Mouse (Mus musculus) left cerebral cortex, adult 11 months (tissue): Measurements from ENCODE around the gene Grin3a.
A peak's percentile ranks its signal among the peaks of the same experiment; 100 is the strongest.

Source experiments
- DNase-seq: peaks from one replicate; pipeline ENCODE4 v3.0.0; 2022; ENCODE audit warnings: low spot score

The Grin3a gene

DNA sequence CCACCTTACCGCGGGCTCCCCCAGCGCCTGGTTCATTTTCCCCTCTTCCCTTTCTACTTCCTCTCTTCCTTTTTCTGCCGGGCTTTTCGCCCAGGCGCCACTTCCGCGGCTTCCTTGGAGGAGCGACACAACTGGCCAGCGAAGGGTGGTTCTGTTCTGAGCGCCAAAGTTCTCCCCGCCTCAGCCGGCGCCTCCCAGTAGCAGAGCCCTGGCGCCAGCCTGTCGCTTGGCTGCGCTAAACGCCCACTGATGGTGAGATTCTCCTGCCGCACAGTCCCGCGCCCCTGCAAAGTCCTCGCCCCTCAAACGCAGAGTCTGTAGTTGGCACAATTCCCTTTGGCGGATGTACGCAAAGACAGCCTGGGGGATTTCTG, at the start of gene Grin3a:
Grin3a (minus strand) TSS at position 133 of the 374 bp plus-strand sequence.
- DNase-seq, result peak; percentile 40

DNA sequence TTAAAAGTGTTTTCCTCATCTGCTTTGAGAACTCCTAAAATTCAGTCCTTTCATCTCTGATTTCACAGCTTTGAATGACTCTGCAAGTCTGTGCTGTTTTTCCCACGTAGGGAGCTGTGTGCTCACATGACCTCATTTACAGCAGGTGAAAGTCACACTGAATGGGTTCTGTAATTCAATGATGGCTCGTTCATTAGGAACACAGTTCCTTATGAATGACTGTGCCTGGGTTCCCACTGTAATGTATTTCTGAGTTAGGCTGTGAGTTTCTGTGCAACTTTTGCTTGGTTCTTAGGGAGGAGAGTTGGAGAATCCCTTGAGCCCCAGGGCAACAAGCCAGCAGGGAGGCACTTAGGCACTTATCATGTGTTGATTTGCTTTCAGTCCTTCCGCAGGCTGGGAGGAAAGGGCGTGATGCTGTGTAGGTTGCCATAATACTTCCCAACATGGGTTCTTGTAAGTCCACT, 46.3 kb upstream of the Grin3a start:
- DNase-seq, result no peak

DNA sequence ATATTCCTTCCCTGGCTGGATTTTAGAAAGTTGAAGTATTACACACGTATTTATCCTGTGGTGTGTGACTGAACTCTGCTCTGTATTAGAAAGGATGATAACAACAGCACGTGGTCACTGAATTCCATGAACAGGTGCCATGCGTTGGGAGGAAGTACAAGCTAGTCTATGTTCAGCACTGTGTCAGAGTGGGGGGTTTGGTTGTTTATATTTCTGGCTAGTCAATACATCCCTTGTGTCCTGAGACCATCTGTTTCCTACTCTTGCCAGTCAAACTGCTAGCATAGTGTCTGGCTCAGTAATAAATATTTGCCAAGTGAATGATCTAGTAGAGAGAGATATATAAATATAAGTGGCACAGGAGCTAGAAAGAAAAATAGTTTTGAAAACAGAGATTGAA, 31.5 kb upstream of the Grin3a start:
- no peak for DNase-seq

DNA sequence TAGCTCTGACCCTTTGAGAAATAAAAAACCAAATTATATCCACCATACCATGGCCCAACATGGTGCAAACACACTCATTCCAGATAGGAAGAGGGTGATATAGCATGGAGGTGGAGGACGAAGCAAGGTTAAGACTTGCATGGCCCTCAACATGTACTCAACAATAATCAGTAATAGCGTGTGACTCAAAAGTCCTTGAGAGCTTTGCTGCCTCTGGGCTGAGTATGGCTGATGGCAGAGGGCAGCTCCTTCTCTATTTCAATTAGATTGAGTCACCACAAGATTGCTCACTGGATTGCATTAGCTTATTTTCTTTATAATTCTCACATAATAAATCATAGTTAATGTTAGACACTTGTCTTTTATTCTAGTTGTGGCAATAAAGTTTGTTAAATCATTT, 15.1 kb upstream of the Grin3a start:
- no peak for DNase-seq

DNA sequence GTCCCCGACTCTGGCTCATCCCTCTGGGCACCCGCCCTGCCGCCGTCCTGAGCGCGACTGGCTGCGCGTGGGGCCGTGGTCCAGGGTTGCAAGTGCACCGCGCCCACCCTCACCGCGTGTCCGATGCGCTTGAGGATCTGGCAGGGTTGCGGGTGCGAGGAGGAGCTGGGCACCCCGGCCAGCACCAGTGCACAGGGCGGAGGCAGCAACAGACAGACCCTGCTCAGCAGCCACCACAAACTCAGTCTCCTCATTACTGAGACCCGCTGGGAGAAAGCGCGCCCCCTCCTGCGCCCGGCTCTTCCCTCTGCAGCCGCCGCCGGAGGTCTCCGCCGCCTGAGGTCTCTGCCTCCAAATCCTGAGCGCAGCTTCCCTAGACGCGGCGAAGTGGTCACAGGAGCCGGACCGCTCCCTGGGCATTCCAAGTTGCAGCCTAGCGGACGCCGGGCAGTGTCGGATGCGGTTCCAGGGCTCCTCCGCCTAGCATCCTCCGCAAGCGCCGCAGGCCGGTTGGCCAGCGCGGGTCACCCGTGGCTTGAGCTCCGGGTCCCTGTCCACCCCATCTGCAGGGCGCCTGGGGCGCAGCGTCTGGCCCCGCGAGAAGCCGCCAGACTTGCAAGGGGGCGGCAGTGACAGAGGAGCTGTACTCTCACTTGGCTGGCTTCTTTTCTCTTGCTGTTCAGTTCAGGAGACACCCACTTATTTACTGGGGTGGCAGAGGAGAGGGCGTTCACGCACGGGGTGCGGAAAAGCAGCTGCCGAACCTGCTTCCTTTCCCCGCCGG, 524 bp downstream of the Grin3a start:
- peak; percentile 19 for DNase-seq

DNA sequence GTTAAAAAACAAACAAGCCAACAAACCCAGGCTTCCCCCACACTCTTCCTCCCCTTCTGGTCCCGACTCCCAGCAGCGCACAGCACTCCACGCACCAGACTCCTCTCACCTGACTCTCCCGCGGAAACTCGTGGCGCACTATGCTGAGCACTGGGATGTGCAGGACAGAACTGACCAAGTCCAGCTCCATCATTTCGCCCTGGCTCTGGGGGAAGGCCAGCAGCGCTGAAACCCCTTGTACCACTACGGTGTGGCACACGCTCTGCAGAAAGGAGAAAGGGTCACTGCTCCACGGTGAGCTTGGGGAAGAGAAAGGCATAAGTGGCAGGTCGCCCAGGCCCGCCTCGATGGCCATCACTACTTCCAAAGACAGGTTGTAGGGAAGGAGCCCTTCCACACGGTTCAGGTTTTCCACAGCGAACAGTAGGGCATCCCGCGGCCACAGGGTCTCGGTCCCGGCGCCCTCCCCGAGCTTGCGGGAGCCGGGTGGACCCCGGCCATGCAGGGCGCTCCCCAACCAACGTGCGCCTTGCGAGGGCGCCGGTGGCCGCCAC, 1.2 kb downstream of the Grin3a start:
- no peak for DNase-seq

DNA sequence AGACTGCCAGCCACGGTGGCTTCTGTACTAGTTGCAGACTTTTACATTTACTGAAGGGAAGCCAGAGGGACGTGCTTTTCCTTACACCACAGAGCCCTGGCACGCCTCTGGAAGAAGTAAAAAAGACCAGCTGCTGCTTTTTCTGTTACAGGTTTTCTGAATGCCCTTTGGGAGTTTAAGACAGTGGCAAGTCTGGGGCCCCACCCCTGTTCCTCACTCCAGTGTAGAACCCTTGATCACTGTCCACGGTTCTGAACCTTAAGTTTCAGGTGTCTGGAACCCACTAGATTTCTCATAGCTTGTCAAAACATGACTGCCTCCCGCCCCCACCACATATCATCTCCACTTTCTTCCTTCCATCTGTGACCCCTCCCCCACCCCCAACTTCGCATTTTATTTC, 1.8 kb downstream of the Grin3a start:
- no peak for DNase-seq

DNA sequence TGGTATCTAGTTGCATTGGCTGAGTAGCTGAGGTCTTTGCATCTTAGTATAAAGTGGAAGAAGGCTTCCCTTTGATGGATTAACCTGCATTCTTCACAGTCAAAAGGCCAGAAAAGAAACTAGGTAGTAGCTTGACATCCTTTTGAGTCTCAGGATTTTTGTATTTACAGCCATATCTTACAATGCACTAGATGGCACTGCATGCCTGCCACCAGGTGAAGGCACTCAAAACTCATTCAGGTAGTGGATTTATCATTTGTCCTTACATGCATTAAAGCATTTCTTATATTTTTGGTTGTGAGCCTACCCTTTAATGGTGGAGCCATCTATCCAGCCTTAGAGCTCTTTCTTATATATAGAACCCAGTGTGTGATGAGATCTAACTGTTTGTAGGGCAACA, 13.5 kb downstream of the Grin3a start:
- DNase-seq, result no peak

DNA sequence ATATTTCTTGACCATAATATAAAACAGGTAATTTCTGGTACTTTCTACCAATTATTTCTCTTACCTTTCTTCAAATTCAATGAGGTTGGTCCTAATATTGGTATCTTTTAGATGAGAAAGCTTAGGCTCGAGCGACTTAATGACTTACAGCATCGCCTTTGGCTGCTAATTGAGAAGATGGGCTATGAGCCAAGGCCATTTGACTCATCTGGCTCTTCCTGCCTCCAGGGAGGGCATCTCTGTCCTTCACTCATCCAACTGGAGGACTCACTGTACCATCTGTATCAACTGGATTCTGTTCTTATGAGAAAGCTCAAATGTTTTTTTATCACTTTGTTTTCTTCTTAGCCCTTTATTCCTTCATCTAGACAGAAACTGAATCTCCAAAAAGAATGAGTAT, 31.7 kb downstream of the Grin3a start:
- DNase-seq, result no peak

DNA sequence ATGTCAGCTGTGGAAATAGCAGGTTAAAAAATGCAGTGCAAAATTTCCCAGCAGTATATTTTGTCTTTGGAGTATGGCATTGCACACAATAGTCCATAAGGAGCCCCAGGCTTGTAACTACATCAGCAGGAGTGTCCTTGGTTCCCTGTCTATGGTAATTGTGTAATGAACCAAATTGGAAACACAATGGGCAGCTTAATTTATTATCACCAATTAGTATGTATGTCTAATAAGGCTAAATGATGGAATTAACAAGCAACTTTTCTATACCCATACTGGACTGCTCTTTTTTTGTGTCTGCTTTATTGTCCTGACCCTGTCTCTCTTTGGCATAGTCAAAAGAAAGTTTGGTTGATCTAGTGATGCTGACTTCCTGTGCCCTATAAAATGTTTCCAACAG, 38.8 kb downstream of the Grin3a start:
- no peak for DNase-seq

DNA sequence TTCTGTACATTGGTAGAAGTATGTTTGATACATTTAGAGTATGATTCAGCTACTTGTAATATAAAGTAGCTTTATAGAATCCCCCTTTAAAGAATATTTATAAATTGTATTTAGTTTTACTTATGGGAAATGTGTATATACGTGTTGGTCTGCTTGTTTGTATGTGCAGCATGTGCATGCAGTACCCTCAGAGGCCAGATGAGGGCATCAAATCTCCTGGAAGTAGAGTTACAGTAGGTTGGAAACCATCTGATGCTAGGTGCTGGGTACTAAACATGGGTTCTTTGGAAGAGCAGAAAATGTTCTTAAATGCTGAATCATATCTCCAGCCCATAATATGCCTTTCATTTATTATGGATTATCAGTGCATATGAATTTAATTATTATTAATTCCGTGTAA, 46.2 kb downstream of the Grin3a start:
- DNase-seq, result no peak

DNA sequence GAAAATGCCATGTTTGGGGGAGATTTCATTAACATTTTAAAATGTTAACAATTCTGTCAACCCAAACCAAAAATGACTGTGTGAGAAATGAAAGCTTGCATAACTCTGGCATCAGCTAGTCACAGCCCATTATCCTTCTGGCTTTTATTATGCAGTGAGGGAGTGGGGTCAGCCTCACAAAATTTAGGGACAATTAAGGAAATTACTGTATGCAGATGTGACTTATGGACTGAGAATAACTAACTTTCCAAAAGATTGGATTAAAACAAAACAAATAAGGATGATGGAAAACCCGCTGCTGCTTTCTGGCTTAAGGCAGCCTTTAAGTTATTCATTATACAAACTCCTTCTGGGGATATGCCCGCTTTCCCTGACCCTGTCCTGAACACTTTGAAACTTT, 56.6 kb downstream of the Grin3a start:
- DNase-seq, result no peak

DNA sequence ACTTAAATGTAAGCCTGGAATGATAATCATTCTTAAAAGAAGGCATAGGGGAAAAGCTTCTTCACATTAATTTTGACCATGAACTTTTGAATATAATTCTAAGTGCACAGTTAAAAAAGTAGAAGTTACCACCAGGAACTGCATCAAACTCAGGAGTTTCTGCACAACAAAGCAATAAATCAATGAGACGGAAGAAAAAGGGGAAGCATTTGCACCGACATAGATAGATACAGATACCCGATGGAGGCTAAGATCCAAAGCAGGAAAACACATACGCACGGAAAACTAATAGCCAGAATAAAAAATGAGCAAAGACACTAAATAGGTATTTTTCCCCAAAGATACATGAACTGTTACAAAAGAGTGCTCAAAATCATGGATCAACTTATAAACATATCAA, 102.7 kb downstream of the Grin3a start:
- DNase-seq, result no peak

DNA sequence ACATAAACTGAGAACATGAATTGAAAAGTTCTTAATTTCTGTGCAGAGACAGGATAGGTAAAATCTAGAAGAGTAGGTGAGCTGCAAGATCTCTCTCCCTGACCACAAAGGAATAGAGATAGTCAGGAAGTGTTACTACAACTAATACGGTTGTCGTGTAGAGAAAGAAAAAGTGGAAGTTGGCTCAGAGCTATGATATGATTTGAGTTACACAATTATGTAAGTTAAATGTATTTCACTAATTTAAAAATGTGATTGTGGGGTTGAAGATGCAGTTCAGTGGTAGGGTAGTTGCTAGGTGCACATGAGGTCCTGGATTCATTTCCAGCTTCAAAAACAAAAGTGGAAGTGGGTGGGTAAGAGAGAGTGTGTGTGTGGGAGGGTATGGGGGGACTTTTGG, 103.6 kb downstream of the Grin3a start:
- no peak for DNase-seq

DNA sequence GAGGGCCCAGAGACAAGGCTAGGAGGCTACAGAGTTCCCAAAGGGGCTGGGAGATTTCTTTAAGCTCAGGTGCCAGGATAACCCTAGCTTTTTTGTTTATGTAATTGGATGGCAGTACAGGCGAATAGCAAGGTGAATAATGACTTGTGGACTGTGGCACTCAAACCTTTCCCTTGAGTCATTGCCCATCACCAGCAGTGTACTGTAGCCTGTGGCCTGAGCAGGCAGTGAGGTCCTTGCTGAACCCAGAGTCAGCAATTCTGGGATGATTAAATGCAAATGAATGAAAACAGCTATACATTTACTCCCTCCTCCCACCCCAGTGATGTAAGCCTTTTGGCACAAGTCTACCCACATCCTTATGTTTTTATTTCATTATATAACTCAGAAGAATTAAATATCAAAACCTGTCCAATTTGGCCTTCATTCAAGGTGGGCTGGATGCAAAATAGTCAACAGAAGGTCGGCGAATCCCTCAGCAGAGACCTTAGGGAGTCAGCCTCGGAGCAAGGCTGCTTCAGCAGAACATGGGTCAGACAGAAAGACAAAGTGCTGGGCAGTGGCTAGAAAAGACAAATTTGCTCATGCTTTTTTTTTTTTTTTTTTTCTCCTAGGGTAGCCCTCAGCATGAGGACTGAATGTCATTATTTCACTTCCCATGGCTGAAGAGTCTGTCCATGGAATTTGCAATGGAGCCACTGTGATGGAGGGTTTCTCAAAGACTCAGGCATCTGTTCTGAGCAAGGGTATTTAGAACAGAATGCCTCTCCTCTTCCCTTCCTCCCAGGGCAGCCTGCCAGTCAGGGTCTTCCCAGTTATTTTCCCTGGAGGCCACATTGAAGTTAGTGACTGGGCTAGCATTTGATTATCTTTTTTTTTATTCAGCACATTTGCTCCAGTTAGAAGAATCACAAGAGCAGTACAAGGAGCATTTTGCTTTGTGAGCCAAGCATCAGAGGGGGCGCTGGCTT, 104.5 kb downstream of the Grin3a start:
- no peak for DNase-seq

DNA sequence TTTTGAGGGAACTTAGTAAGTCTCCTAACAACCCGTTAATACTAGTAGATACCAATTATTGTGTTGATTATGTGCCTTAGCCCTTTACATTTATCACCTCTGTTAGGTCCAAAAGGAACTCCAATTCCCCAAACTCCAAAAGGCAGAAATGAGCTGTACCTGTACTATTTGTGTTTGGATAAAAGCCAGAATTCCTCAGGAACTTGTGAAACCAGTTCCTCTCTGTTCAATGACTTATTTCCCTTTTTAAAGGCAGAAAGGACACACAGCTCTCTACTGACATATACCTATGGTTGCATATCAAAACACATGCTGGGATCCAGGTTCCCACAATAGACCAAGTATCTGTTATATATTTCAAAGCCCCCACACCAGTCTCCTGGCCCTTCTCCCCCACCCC, 106.0 kb downstream of the Grin3a start:
- DNase-seq, result no peak

DNA sequence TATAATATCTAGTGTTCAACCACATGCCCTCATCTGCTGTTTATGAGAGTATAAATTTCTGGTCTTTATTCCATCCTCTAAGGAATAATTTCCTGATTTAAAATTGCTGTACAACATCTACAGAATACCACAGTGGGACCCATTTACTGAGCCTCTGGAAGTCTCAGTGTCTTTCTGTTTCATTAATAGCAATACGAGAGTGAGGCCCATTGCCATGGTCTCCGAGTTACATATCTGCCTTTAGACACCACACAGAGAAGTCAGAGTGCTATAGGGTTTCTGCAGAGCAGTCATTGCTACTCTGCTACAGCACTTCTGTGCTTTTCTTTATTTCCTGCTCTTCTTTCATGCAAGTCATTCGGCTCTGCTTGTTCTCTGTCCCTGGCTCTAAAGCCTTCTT, 116.2 kb downstream of the Grin3a start:
- DNase-seq, result no peak

DNA sequence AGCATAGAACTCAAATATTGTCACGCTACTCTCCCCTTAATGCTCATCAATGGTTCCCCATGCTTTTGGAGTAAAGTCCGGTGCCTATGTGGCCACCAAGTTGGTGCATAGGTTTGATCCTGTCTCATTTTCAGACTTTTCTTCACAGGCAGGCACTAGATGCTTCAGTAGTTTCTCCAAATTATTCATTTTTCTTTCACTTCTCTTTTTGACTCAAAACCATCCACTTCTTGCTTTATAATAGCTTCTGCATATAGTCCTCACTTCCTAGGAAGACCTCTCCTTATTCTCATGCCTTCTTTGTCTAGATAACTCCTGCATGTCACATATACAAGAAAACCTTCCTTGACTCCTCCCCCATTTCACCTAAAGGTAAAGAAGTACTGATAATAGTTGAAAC, 121.6 kb downstream of the Grin3a start:
- no peak for DNase-seq

DNA sequence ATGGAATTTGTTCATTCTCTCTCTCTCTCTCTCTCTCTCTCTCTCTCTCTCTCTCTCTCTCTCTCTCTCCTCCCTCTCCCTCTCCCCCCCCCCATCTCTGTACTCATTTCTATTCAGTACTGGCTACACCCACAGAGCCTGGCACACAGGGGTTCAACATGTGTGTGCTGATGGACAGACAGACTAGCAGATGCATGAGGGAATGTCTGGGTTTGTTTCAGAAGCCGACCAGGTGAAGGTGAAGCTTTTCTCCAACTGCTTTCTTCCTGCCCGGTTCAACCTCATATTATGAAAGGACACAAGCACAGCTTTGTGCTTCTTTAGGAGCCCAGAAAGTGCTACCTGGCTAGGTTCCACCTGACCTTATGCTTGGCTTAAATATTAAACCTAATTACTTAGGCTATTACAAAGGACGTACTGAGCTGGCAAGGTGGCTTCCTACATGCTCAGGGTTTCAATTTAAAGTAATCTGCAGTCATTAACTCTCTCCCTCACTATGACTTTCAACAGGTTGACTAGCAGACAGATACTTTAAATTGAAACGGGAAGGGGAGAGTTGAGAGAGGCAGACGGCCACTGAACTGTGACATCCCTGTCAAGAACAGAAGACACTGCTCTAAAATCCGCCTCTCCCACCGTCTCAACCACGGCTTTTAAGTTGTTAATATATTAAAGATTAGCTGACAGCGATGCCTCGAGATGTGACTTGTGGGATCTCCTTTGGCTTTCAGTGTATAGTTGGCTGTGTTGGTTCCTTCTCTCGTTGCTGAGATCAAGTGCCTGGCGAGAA, 153.9 kb downstream of the Grin3a start:
- DNase-seq, result no peak

DNA sequence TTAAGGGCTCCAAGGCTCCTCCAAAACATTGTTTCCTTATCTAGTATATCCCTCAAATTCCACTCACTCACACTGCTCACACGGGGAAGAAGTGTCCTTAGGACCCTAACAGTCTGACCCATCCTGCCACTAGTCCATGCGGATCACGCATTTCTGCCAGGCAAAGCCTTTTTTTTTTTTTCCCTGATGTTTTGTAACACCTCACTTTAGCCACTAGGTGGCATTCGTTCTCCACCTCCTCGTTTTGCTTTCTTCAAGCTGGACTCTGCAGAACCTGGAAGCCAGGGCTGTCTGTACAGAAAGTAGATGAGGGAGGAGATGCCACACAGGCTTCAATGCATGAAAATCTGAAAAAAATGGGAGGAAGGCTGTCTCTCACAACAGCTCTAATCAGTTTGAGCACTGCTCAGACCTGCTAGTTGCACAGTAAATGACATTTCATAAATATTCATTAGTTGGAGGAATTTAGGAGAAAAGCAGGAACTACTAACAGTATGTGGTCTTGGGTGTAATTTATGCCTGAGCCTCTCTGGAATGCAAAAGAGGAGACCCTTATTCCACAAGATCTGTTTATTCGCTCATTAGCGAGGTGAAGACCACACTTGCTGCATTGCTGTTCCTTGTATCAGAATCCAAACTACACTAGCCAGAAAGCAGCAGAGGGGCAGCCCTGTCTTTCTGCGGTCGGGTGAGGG, 156.8 kb downstream of the Grin3a start:
- peak; percentile 22 for DNase-seq

DNA sequence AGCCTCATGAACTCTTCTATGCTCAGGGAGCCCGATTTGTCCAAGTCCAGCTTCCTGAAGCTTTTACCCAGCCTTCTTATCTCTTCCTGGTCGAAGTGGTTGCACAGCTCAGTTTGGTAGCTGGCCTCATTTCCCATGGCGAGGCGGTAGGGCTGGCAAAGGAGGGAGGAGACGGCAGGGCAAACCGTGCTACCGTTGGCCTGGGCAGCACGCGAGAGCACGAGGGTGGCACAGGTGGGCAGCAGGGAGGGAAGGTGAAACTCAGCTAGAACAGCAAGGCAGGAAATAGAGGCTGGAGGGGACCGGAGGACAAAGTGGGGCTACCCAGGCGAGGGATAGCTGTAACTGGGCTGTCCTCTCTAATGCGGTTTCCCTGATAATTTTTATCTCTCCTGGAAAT, 163.7 kb downstream of the Grin3a start, which contains the start of gene Ppp3r2:
Ppp3r2 (minus strand) TSS at position 213 of the 400 bp plus-strand sequence.
- no peak for DNase-seq
